Mouse (Mus musculus) neutrophil, adult 65 days (primary cell): ENCODE data around the gene Boc. TPM values are rescaled to one million over a fixed set of nuclear protein-coding genes. Genes with fewer than 3 reads are reported as not detected.

Experiments used
- total RNA-seq: library from RNA; stranded (reverse); gene quantifications from 2 replicates; pipeline ENCODE4 v1.2.4, GENCODE M21; 2023

The Boc gene
- 0.13 and 0.25 TPM in 2 replicates for total RNA-seq

GRCm38 (mm10) chr16:44558471-44559329 is at the start of gene Boc:
Gene Boc (minus strand): TSS chr16:44558897.

Other genes with a start within 250 kb of the Boc start
- gene Sidt1, start 225.7 kb downstream of the Boc start, total RNA-seq = not detected in 2 replicates
- gene Spice1, start 211.8 kb downstream of the Boc start, total RNA-seq = 6.1 and 8.1 TPM in 2 replicates
- not detected in 2 replicates for gene Cfap44, start 164.1 kb downstream of the Boc start, total RNA-seq
- 8.1 and 13.5 TPM in 2 replicates for gene Nepro, start 165.4 kb upstream of the Boc start, total RNA-seq
- gene Gtpbp8, start 187.5 kb upstream of the Boc start, total RNA-seq = 6.7 and 9.9 TPM in 2 replicates
- 10.3 and 12.7 TPM in 2 replicates for gene Cd200r1, start 206.8 kb upstream of the Boc start, total RNA-seq